Mouse (Mus musculus): ENCODE data around the gene Emc6.
A peak's percentile ranks its signal among the peaks of the same experiment; 100 is the strongest.

The Emc6 gene

GRCm38 (mm10) chr11:73176608-73177508, at the start of gene Emc6, which contains the start of gene Tax1bp3:
Gene Emc6 (minus strand): TSS chr11:73177037.
Gene Tax1bp3 (plus strand): TSS chr11:73177083.
- DNase-seq = peak; percentile 95

- no peak for DNase-seq
Measured at GRCm38 (mm10) chr11:73225856-73226255, 49.0 kb upstream of the Emc6 start.

GRCm38 (mm10) chr11:73223966-73224365, 47.1 kb upstream of the Emc6 start:
- no peak for DNase-seq

- no peak for DNase-seq
Measured at GRCm38 (mm10) chr11:73222846-73223245, 46.0 kb upstream of the Emc6 start.

GRCm38 (mm10) chr11:73220651-73221050, 43.8 kb upstream of the Emc6 start:
- DNase-seq = no peak

- no peak for DNase-seq
Measured at GRCm38 (mm10) chr11:73219671-73220070, 42.8 kb upstream of the Emc6 start.

GRCm38 (mm10) chr11:73213956-73214355, 37.1 kb upstream of the Emc6 start:
- no peak for DNase-seq

- no peak for DNase-seq
Measured at GRCm38 (mm10) chr11:73207621-73208020, 30.8 kb upstream of the Emc6 start.

- DNase-seq = no peak
Measured at GRCm38 (mm10) chr11:73205194-73205593, 28.4 kb upstream of the Emc6 start.

- no peak for DNase-seq
Measured at GRCm38 (mm10) chr11:73203895-73204294, 27.1 kb upstream of the Emc6 start.

GRCm38 (mm10) chr11:73201597-73201996, 24.8 kb upstream of the Emc6 start:
- DNase-seq = no peak

GRCm38 (mm10) chr11:73201021-73201420, 24.2 kb upstream of the Emc6 start:
- DNase-seq = no peak

- DNase-seq = no peak
Measured at GRCm38 (mm10) chr11:73199879-73200278, 23.0 kb upstream of the Emc6 start.

GRCm38 (mm10) chr11:73199230-73199712, 22.4 kb upstream of the Emc6 start, which contains the start of gene Shpk:
Gene Shpk (plus strand): TSS chr11:73199460.
- peak; percentile 90 for DNase-seq

- no peak for DNase-seq
Measured at GRCm38 (mm10) chr11:73198603-73199229, 21.9 kb upstream of the Emc6 start, which contains the start of gene Ctns. Gene Ctns (minus strand): TSS chr11:73199042.

GRCm38 (mm10) chr11:73198190-73198589, 21.4 kb upstream of the Emc6 start:
- DNase-seq = no peak

GRCm38 (mm10) chr11:73194444-73194843, 17.6 kb upstream of the Emc6 start:
- DNase-seq = no peak

GRCm38 (mm10) chr11:73193047-73193446, 16.2 kb upstream of the Emc6 start:
- no peak for DNase-seq

GRCm38 (mm10) chr11:73187231-73187630, 10.4 kb upstream of the Emc6 start:
- DNase-seq = no peak

GRCm38 (mm10) chr11:73185872-73186615, 9.2 kb upstream of the Emc6 start:
- no peak for DNase-seq

GRCm38 (mm10) chr11:73177895-73178294, 1.1 kb upstream of the Emc6 start:
- no peak for DNase-seq

GRCm38 (mm10) chr11:73177509-73177875, 655 bp upstream of the Emc6 start:
- peak; percentile 56 for DNase-seq

- no peak for DNase-seq
Measured at GRCm38 (mm10) chr11:73176186-73176585, 651 bp downstream of the Emc6 start.

Data from right cerebral cortex, postnatal 4 days (tissue).